Mouse (Mus musculus): ENCODE results near the gene Cd47. TPM values are rescaled to one million over a fixed set of nuclear protein-coding genes. Genes with fewer than 3 reads are reported as not detected.

Gene Cd47
- polyA plus RNA-seq, 1 experiment from 2014 or later: 97.9 TPM

DNA sequence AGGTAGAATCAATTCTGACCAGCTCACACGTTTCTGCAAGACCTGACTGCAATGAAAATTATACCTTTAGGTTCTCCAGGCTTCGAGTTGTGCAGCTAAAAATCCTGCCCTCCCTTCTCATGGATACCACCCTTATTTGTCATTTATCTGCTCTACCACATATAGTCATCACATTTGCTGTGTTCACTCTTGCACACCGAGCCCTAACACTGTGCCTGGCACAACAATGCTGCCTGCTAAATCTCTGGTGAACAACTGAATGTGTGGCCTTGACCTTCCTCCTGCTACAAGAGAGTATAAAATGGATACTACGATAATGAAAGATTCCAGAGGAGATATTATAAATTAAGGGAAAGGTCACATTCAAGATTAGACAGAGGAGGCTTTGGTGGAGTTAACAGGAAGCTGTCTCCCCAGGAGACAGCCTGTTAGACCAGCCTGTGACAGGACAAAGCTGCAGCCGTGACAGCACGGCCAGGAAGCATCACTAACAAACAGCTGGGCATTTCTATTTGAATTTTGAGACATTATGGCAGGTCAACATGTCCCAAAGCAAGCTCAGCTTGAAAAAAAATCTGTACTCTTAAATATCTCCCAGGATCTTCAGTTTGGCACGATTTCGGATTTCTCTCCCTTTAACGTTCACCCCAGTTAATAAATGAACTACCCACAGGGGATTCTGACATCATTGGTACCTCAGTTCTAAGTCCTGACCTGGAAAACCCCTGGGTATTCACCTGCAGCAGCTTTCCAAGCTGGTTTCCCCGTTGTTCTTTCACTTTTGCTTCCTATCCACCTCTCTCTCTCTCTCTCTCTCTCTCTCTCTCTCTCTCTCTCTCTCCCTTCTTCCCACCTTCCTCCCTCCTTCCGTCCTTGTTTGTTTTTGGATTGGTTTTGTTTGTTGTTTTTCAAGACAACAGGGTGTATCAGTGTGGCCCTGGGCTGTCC is 137.2 kb downstream of the Cd47 start:
- Histone ChIP-seq H3K4me2 (ENCODE audit: low read length) (no peak overlapping the region), H3K4me1 (ENCODE audit: control insufficient read depth, insufficient read depth, low read length) (peaks cover 4% of the 10 kb centered on the region; the same call in 1 of the 2 replicates), H3K36me3 (ENCODE audit: control insufficient read depth, insufficient read depth, low read length) (no peaks in the 10 kb centered on the region), H3K27me3 (replicated peaks; ENCODE audit: control insufficient read depth, insufficient read depth, low read length) (no peaks in the 10 kb centered on the region), H3K9ac (ENCODE audit: low read length) (no peak overlapping the region), H3K4me3 (ENCODE audit: low read depth, low read length) (no peak overlapping the region), H3K9me3 (replicated peaks; ENCODE audit: control insufficient read depth, low read length) (no peaks in the 10 kb centered on the region), H3K27ac (ENCODE audit: low read depth, low read length) (no peak overlapping the region)
- WGBS: 61% methylated on average over 11 of the region's 11 CpGs
- ATAC-seq (0 out of 2 replicates have a peak, but pooled peaks have one; percentile 35), DNase-seq (ENCODE audit: low spot score) (no peak)

DNA sequence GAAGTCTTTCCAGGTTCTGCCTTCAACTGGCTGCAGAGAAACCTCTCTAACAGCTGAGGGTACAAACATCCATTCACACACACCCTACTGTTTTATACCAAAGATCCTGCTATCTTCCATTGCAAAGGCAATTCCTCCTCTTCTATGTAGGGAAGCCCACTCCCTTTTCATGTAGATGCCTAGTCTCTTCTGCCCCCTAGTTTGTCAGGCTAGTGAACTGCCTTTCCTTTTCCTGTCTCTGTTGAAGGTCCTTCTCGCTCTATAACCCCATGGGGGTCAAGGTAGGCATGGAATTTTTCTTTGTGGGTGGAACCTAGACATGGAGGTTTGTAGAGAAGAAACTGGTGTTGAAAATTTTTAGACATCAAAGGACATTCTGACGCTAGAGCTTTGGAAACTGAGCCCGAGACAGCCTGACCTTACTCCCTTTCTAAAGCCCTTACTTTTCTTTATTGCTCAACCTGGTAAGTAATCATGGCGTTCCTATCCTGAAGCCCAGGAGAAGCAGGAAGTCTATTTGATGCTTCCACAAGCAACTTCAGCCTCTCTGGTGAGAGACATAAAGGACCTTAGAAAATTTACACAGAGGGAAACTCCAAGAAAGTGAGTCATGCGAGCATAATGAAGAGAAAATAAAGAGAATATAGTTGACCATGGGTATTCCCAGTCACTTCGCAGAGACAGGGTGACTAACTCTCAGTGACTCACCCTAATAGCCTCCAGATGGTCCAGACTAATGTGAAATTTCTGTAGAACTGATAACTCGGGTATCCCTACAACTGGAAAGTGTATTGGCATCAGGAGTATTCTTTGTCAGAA is 138.4 kb downstream of the Cd47 start:
- Histone ChIP-seq H3K4me3 (ENCODE audit: low read depth, low read length) (no peak overlapping the region), H3K4me1 (ENCODE audit: control insufficient read depth, insufficient read depth, low read length) (peaks cover 4% of the 10 kb centered on the region; the same call in 1 of the 2 replicates), H3K27me3 (replicated peaks; ENCODE audit: control insufficient read depth, insufficient read depth, low read length) (no peaks in the 10 kb centered on the region), H3K9ac (ENCODE audit: low read length) (no peak overlapping the region), H3K36me3 (ENCODE audit: control insufficient read depth, insufficient read depth, low read length) (no peaks in the 10 kb centered on the region), H3K9me3 (replicated peaks; ENCODE audit: control insufficient read depth, low read length) (no peaks in the 10 kb centered on the region), H3K27ac (ENCODE audit: low read depth, low read length) (no peak overlapping the region), H3K4me2 (ENCODE audit: low read length) (no peak overlapping the region)
- DNase-seq (ENCODE audit: low spot score): no peak
- WGBS: 85% methylated on average over 7 of the region's 7 CpGs
- ATAC-seq: no peak

DNA sequence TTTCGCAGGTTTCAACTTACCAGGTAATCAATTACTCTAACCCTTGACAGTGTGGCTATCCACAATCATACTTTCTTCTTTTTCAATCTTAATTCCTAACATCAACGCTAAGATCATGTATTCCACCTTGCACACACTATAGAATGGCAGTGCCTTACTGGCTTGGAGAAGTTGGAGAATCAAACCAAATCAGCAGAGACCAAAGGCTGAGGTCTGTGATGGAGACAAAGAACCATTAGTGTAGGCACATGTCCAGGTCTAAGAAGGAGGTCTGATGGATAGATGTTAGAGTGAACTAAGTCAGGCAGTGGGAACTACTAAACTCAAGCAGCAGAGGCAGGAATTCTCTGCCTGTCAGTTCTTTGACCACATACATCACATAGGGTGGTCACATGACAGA is 139.0 kb downstream of the Cd47 start:
- H3K4me3 ChIP-seq (ENCODE audit: low read depth, low read length): no peak overlapping the region
- DNase-seq (ENCODE audit: low spot score) (no peak), ATAC-seq (no peak)
- no peak overlapping the region for H3K4me2 ChIP-seq (ENCODE audit: low read length)
- 93% methylated on average over 2 of the region's 2 CpGs for WGBS
- H3K9me3 ChIP-seq (replicated peaks; ENCODE audit: control insufficient read depth, low read length): no peaks in the 10 kb centered on the region
- no peaks in the 10 kb centered on the region for H3K36me3 ChIP-seq (ENCODE audit: control insufficient read depth, insufficient read depth, low read length)
- no peak overlapping the region for H3K27ac ChIP-seq (ENCODE audit: low read depth, low read length)
- no peak overlapping the region for H3K9ac ChIP-seq (ENCODE audit: low read length)
- H3K27me3 ChIP-seq (replicated peaks; ENCODE audit: control insufficient read depth, insufficient read depth, low read length): no peaks in the 10 kb centered on the region
- peaks cover 4% of the 10 kb centered on the region; the same call in 1 of the 2 replicates for H3K4me1 ChIP-seq (ENCODE audit: control insufficient read depth, insufficient read depth, low read length)

- H3K4me2 ChIP-seq (ENCODE audit: low read length): no peak overlapping the region
- ATAC-seq (no peak), DNase-seq (ENCODE audit: low spot score) (no peak)
- H3K36me3 ChIP-seq (ENCODE audit: control insufficient read depth, insufficient read depth, low read length): no peaks in the 10 kb centered on the region
- H3K27ac ChIP-seq (ENCODE audit: low read depth, low read length): no peak overlapping the region
- H3K27me3 ChIP-seq (replicated peaks; ENCODE audit: control insufficient read depth, insufficient read depth, low read length): no peaks in the 10 kb centered on the region
- peaks cover 4% of the 10 kb centered on the region; the same call in 1 of the 2 replicates for H3K4me1 ChIP-seq (ENCODE audit: control insufficient read depth, insufficient read depth, low read length)
- no peaks in the 10 kb centered on the region for H3K9me3 ChIP-seq (replicated peaks; ENCODE audit: control insufficient read depth, low read length)
- no peak overlapping the region for H3K9ac ChIP-seq (ENCODE audit: low read length)
- no peak overlapping the region for H3K4me3 ChIP-seq (ENCODE audit: low read depth, low read length)
Measured at GRCm38 (mm10) chr16:49940473-49940872, 140.1 kb downstream of the Cd47 start.

GRCm38 (mm10) chr16:49941031-49941430 is 140.7 kb downstream of the Cd47 start:
- 87% methylated on average over 1 of the region's 1 CpGs for WGBS
- Histone ChIP-seq H3K36me3 (ENCODE audit: control insufficient read depth, insufficient read depth, low read length) (no peaks in the 10 kb centered on the region), H3K9ac (ENCODE audit: low read length) (no peak overlapping the region), H3K9me3 (replicated peaks; ENCODE audit: control insufficient read depth, low read length) (no peaks in the 10 kb centered on the region), H3K4me2 (ENCODE audit: low read length) (no peak overlapping the region), H3K27me3 (replicated peaks; ENCODE audit: control insufficient read depth, insufficient read depth, low read length) (no peaks in the 10 kb centered on the region), H3K4me1 (ENCODE audit: control insufficient read depth, insufficient read depth, low read length) (peaks cover 4% of the 10 kb centered on the region; the same call in 1 of the 2 replicates), H3K4me3 (ENCODE audit: low read depth, low read length) (no peak overlapping the region), H3K27ac (ENCODE audit: low read depth, low read length) (no peak overlapping the region)
- no peak for DNase-seq (ENCODE audit: low spot score)
- ATAC-seq: no peak

DNA sequence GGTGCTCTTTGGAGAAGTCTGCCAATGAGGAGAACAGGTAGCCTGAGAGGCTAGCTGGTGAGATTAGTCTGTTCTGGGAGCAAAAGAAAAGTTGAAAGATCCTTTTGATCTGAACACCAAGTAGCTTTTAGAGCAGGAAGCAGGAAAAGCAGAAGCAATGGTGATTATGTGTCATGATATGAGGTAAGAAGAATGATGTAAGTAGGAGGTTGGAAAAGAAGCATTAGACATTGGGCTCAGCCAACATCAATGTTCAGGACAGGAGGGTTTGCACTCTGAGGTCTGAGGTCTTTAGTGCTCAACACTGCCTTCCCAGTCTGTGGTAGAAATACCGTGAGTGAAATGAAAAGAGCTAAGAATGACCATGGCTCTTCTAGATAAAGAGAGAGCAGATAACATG is 143.4 kb downstream of the Cd47 start:
- H3K27ac ChIP-seq (ENCODE audit: low read depth, low read length): no peak overlapping the region
- no peak overlapping the region for H3K4me3 ChIP-seq (ENCODE audit: low read depth, low read length)
- H3K9me3 ChIP-seq (replicated peaks; ENCODE audit: control insufficient read depth, low read length): no peaks in the 10 kb centered on the region
- ATAC-seq: no peak
- H3K4me2 ChIP-seq (ENCODE audit: low read length): no peak overlapping the region
- DNase-seq (ENCODE audit: low spot score): no peak
- no peaks in the 10 kb centered on the region for H3K27me3 ChIP-seq (replicated peaks; ENCODE audit: control insufficient read depth, insufficient read depth, low read length)
- WGBS: 91% methylated on average over 1 of the region's 1 CpGs
- no peaks in the 10 kb centered on the region for H3K36me3 ChIP-seq (ENCODE audit: control insufficient read depth, insufficient read depth, low read length)
- no peaks in the 10 kb centered on the region for H3K4me1 ChIP-seq (ENCODE audit: control insufficient read depth, insufficient read depth, low read length)
- H3K9ac ChIP-seq (ENCODE audit: low read length): no peak overlapping the region

- Histone ChIP-seq H3K9ac (ENCODE audit: low read length) (no peak overlapping the region), H3K4me3 (ENCODE audit: low read depth, low read length) (no peak overlapping the region), H3K27me3 (replicated peaks; ENCODE audit: control insufficient read depth, insufficient read depth, low read length) (no peaks in the 10 kb centered on the region), H3K4me1 (ENCODE audit: control insufficient read depth, insufficient read depth, low read length) (no peaks in the 10 kb centered on the region), H3K9me3 (replicated peaks; ENCODE audit: control insufficient read depth, low read length) (no peaks in the 10 kb centered on the region), H3K36me3 (ENCODE audit: control insufficient read depth, insufficient read depth, low read length) (no peaks in the 10 kb centered on the region), H3K4me2 (ENCODE audit: low read length) (no peak overlapping the region), H3K27ac (ENCODE audit: low read depth, low read length) (no peak overlapping the region)
- DNase-seq (ENCODE audit: low spot score) (no peak), ATAC-seq (no peak)
- 86% methylated on average over 5 of the region's 5 CpGs for WGBS
Measured at GRCm38 (mm10) chr16:49945084-49945483, 144.8 kb downstream of the Cd47 start.

DNA sequence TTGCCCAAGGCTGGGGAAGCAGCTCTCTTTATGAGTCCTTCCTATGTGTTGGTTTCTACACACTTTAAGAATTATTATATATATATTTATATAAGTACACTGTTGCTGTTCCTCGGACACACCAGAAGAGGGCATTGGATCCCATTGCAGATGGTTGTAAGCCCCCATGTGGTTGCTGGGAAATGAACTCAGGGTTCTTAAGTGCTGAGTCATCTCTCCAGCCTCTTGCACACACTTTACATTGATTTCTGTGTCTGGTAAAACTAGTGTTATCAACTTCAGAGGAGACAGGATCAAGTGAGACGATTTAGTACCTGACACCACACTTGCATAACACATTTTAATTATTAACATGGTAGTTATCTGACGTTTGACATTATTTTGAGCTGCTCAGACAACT is 146.7 kb downstream of the Cd47 start:
- Histone ChIP-seq H3K9ac (ENCODE audit: low read length) (no peak overlapping the region), H3K27ac (ENCODE audit: low read depth, low read length) (no peak overlapping the region), H3K36me3 (ENCODE audit: control insufficient read depth, insufficient read depth, low read length) (no peaks in the 10 kb centered on the region), H3K4me3 (ENCODE audit: low read depth, low read length) (no peak overlapping the region), H3K9me3 (replicated peaks; ENCODE audit: control insufficient read depth, low read length) (peaks cover 5% of the 10 kb centered on the region; the same call in 1 of the 2 replicates), H3K27me3 (replicated peaks; ENCODE audit: control insufficient read depth, insufficient read depth, low read length) (no peaks in the 10 kb centered on the region), H3K4me1 (ENCODE audit: control insufficient read depth, insufficient read depth, low read length) (no peaks in the 10 kb centered on the region), H3K4me2 (ENCODE audit: low read length) (no peak overlapping the region)
- ATAC-seq: no peak
- no peak for DNase-seq (ENCODE audit: low spot score)
- 89% methylated on average over 3 of the region's 3 CpGs for WGBS

Measured in forebrain, embryonic 14.5 days (tissue).